Mouse (Mus musculus): ENCODE data around the gene Ddx25. TPM values are rescaled to one million over a fixed set of nuclear protein-coding genes. Genes with fewer than 3 reads are reported as not detected.

The Ddx25 gene
- polyA plus RNA-seq, 1 experiment from 2014 or later = 0.38 TPM

GRCm38 (mm10) chr9:35544666-35545065 lies 13.7 kb downstream of the Ddx25 start:
- no peak for DNase-seq (ENCODE audit: low spot score)

GRCm38 (mm10) chr9:35543099-35543860 lies 15.0 kb downstream of the Ddx25 start:
- H3K9me3 ChIP-seq (ENCODE audit: control insufficient read depth, low read length) = no peaks in the 10 kb centered on the region
- DNase-seq (ENCODE audit: low spot score) (no peak), ATAC-seq (ENCODE audit: low FRiP score, low TSS enrichment) (no peak)
- no peak overlapping the region for H3K9ac ChIP-seq (ENCODE audit: low read length)
- H3K4me3 ChIP-seq (ENCODE audit: low read depth, low read length) = no peak overlapping the region
- no peak overlapping the region for H3K27ac ChIP-seq (replicated peaks)
- no peaks in the 10 kb centered on the region for H3K4me1 ChIP-seq (replicated peaks; ENCODE audit: control insufficient read depth, insufficient read depth)
- no peaks in the 10 kb centered on the region for H3K36me3 ChIP-seq (ENCODE audit: control insufficient read depth, insufficient read depth, low read length)
- no peak overlapping the region for H3K4me2 ChIP-seq (replicated peaks; ENCODE audit: low read depth)
- WGBS = 74% methylated on average over 14 of the region's 14 CpGs
- H3K27me3 ChIP-seq (ENCODE audit: control insufficient read depth, insufficient read depth, low read length) = no peaks in the 10 kb centered on the region
- TF ChIP-seq CTCF (IDR thresholded peaks at IDR 0.05; ENCODE audit: low read depth) (no peak), EP300 (optimal IDR thresholded peaks at IDR 0.05) (no peak)

More at GRCm38 (mm10) chr9:35544666-35545065, 13.7 kb downstream of the Ddx25 start:
- Histone ChIP-seq H3K9me3 (ENCODE audit: control insufficient read depth, low read length) (no peaks in the 10 kb centered on the region), H3K4me3 (ENCODE audit: low read depth, low read length) (no peak overlapping the region), H3K4me2 (replicated peaks; ENCODE audit: low read depth) (no peak overlapping the region), H3K27me3 (ENCODE audit: control insufficient read depth, insufficient read depth, low read length) (no peaks in the 10 kb centered on the region), H3K9ac (ENCODE audit: low read length) (no peak overlapping the region), H3K4me1 (replicated peaks; ENCODE audit: control insufficient read depth, insufficient read depth) (no peaks in the 10 kb centered on the region), H3K36me3 (ENCODE audit: control insufficient read depth, insufficient read depth, low read length) (no peaks in the 10 kb centered on the region), H3K27ac (replicated peaks) (no peak overlapping the region)
- ATAC-seq (ENCODE audit: low FRiP score, low TSS enrichment) = no peak
- TF ChIP-seq EP300 (optimal IDR thresholded peaks at IDR 0.05) = no peak
- TF ChIP-seq CTCF (IDR thresholded peaks at IDR 0.05; ENCODE audit: low read depth) = no peak
- WGBS = 59% methylated on average over 2 of the region's 2 CpGs

- no peak for ATAC-seq (ENCODE audit: low FRiP score, low TSS enrichment)
- Histone ChIP-seq H3K27ac (replicated peaks) (no peak overlapping the region), H3K9ac (ENCODE audit: low read length) (no peak overlapping the region), H3K36me3 (ENCODE audit: control insufficient read depth, insufficient read depth, low read length) (no peaks in the 10 kb centered on the region), H3K4me2 (replicated peaks; ENCODE audit: low read depth) (no peak overlapping the region), H3K27me3 (ENCODE audit: control insufficient read depth, insufficient read depth, low read length) (no peaks in the 10 kb centered on the region), H3K4me1 (replicated peaks; ENCODE audit: control insufficient read depth, insufficient read depth) (no peaks in the 10 kb centered on the region), H3K9me3 (ENCODE audit: control insufficient read depth, low read length) (no peaks in the 10 kb centered on the region), H3K4me3 (ENCODE audit: low read depth, low read length) (no peak overlapping the region)
- TF ChIP-seq EP300 (optimal IDR thresholded peaks at IDR 0.05) (no peak), CTCF (IDR thresholded peaks at IDR 0.05; ENCODE audit: low read depth) (no peak)
- no peak for DNase-seq (ENCODE audit: low spot score)
- 67% methylated on average over 6 of the region's 6 CpGs for WGBS
These were observed 16.4 kb downstream of the Ddx25 start for GRCm38 (mm10) chr9:35541941-35542340.

- Histone ChIP-seq H3K27ac (replicated peaks) (no peak overlapping the region), H3K4me3 (ENCODE audit: low read depth, low read length) (no peak overlapping the region), H3K9me3 (ENCODE audit: control insufficient read depth, low read length) (no peaks in the 10 kb centered on the region), H3K9ac (ENCODE audit: low read length) (no peak overlapping the region), H3K4me2 (replicated peaks; ENCODE audit: low read depth) (no peak overlapping the region), H3K4me1 (replicated peaks; ENCODE audit: control insufficient read depth, insufficient read depth) (no peaks in the 10 kb centered on the region), H3K36me3 (ENCODE audit: control insufficient read depth, insufficient read depth, low read length) (no peaks in the 10 kb centered on the region), H3K27me3 (ENCODE audit: control insufficient read depth, insufficient read depth, low read length) (no peaks in the 10 kb centered on the region)
- DNase-seq (ENCODE audit: low spot score) (peak; percentile 85), ATAC-seq (ENCODE audit: low FRiP score, low TSS enrichment) (peak; percentile 80)
- 5% methylated on average over 6 of the region's 6 CpGs for WGBS
- TF ChIP-seq CTCF (IDR thresholded peaks at IDR 0.05; ENCODE audit: low read depth) = peak; percentile 90
- no peak for TF ChIP-seq EP300 (optimal IDR thresholded peaks at IDR 0.05)
These were observed 16.8 kb downstream of the Ddx25 start for GRCm38 (mm10) chr9:35541488-35541887.

- Histone ChIP-seq H3K27me3 (ENCODE audit: control insufficient read depth, insufficient read depth, low read length) (no peaks in the 10 kb centered on the region), H3K9ac (ENCODE audit: low read length) (no peak overlapping the region), H3K36me3 (ENCODE audit: control insufficient read depth, insufficient read depth, low read length) (no peaks in the 10 kb centered on the region), H3K9me3 (ENCODE audit: control insufficient read depth, low read length) (no peaks in the 10 kb centered on the region), H3K27ac (replicated peaks) (no peak overlapping the region), H3K4me3 (ENCODE audit: low read depth, low read length) (no peak overlapping the region), H3K4me1 (replicated peaks; ENCODE audit: control insufficient read depth, insufficient read depth) (no peaks in the 10 kb centered on the region), H3K4me2 (replicated peaks; ENCODE audit: low read depth) (no peak overlapping the region)
- ATAC-seq (ENCODE audit: low FRiP score, low TSS enrichment) = no peak
- DNase-seq (ENCODE audit: low spot score) = no peak
- TF ChIP-seq CTCF (IDR thresholded peaks at IDR 0.05; ENCODE audit: low read depth) = no peak
- TF ChIP-seq EP300 (optimal IDR thresholded peaks at IDR 0.05) = no peak
- WGBS = 77% methylated on average over 5 of the region's 5 CpGs
These were observed 17.3 kb downstream of the Ddx25 start for GRCm38 (mm10) chr9:35541024-35541423.

- ATAC-seq (ENCODE audit: low FRiP score, low TSS enrichment) = no peak
- 51% methylated on average over 13 of the region's 13 CpGs for WGBS
- no peak for DNase-seq (ENCODE audit: low spot score)
These were observed 19.2 kb downstream of the Ddx25 start for GRCm38 (mm10) chr9:35539001-35539750.

More at GRCm38 (mm10) chr9:35539001-35539750, 19.2 kb downstream of the Ddx25 start:
- Histone ChIP-seq H3K4me2 (replicated peaks; ENCODE audit: low read depth) (no peak overlapping the region), H3K27me3 (ENCODE audit: control insufficient read depth, insufficient read depth, low read length) (no peaks in the 10 kb centered on the region), H3K36me3 (ENCODE audit: control insufficient read depth, insufficient read depth, low read length) (no peaks in the 10 kb centered on the region), H3K9me3 (ENCODE audit: control insufficient read depth, low read length) (no peaks in the 10 kb centered on the region), H3K4me3 (ENCODE audit: low read depth, low read length) (no peak overlapping the region), H3K27ac (replicated peaks) (no peak overlapping the region), H3K9ac (ENCODE audit: low read length) (no peak overlapping the region), H3K4me1 (replicated peaks; ENCODE audit: control insufficient read depth, insufficient read depth) (no peaks in the 10 kb centered on the region)
- TF ChIP-seq EP300 (optimal IDR thresholded peaks at IDR 0.05) (no peak), CTCF (IDR thresholded peaks at IDR 0.05; ENCODE audit: low read depth) (no peak)

Measured in stomach, postnatal 0 days (tissue).